ENCODE assay signal across 7 mouse cellular contexts in the genomic region with DNA sequence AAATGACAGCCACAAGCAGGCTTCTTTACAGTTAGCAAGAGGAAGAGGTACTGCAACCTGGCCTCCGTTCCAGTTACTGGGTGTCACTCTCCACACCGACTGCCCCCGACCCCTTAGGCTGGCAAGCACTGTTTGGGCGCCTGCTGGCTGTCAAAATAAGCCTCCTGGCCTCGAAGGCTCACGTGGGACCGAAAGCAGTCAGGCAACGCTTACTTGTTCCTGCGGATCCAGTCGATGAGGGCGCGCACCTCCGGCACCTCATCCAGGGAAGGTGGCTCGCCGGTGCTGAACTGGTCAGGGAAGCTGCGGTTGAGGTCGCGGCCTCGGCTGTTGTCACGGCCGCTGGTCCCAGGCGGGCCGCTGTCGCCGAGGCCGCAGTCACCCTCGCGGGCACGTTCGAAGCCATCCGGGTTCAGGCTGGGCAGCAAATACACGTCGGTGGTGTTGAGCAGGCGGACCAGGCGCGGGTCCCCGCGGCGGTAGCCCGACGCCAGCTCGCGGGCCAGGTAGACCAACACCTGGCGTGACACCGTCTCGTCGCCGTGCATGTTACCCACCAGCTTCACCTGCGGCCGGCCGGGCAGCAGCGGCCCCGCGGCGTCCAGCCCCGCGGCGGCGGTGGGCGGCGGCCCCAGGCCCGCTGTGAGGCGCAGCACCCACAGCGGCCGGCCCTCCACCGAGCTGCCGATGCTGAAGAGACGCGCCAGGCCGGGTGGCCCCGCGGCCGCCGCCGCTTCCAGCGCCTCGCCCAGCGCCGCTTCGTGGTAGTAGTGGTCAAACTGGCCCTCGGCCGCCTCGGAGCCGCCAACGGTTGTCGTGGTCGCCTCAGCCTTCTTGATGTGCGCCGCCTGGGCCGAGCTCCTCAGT. TPM values are rescaled to one million over a fixed set of nuclear protein-coding genes. Genes with fewer than 3 reads are reported as not detected.
DNase-seq lines count a peak whose midpoint lies in the region; ATAC-seq and TF ChIP-seq lines count a peak whose summit lies in the region.

No protein-coding gene starts in this region.

- peak overlapping the region; percentile 60 for H3K27ac ChIP-seq in CH12.LX (ENCODE audit: insufficient read depth, low read depth)
- peak overlapping the region; percentile 91 for H3K27ac ChIP-seq in limb, embryonic 10.5 days
- H3K27ac ChIP-seq in midbrain, embryonic 11.5 days (ENCODE audit: low read depth, low read length): peak overlapping the region; percentile 73
- peak overlapping the region; percentile 79 for H3K27ac ChIP-seq in stomach, embryonic 14.5 days (ENCODE audit: low read length)

- dilution Hi-C loops in CH12.LX (cut with MboI; ENCODE audit: extremely low pct_ligation_motif_present, extremely low pct_unique_long_range_greater_than_20kb, low sequenced_read_pairs): no loop called here

- H3K79me2 ChIP-seq in CH12.LX (replicated peaks; ENCODE audit: control insufficient read depth, extremely low read depth, insufficient read depth, poor library complexity, severe bottlenecking): no peaks in the 10 kb centered on the region; the same call in none of the 2 replicates

- peaks cover 29% of the 10 kb centered on the region for H3K27me3 ChIP-seq in CH12.LX (replicated peaks)
- no peaks in the 10 kb centered on the region for H3K27me3 ChIP-seq in limb, embryonic 10.5 days (ENCODE audit: low read depth, poor library complexity, severe bottlenecking)
- H3K27me3 ChIP-seq in midbrain, embryonic 11.5 days (ENCODE audit: control insufficient read depth, insufficient read depth, low read length): no peaks in the 10 kb centered on the region
- H3K27me3 ChIP-seq in stomach, embryonic 14.5 days (ENCODE audit: control insufficient read depth, insufficient read depth, low read length): no peaks in the 10 kb centered on the region

- peak overlapping the region; percentile 42 to 68 (median 68) for H3K4me3 ChIP-seq in CH12.LX (replicated peaks in 1 of 3; ENCODE audit: low read depth in 2 of 3, low read length in 2 of 3, poor library complexity in 1 of 3)
- H3K4me3 ChIP-seq in limb, embryonic 10.5 days: peak overlapping the region; percentile 95
- H3K4me3 ChIP-seq in midbrain, embryonic 11.5 days (ENCODE audit: low read depth, low read length): peak overlapping the region; percentile 87
- H3K4me3 ChIP-seq in stomach, embryonic 14.5 days (ENCODE audit: low read depth, low read length): peak overlapping the region; percentile 79

- DNase-seq in CH12.LX (ENCODE audit: extremely low read depth): peak; percentile 63
- DNase-seq in WW6 (ENCODE audit: low read depth, low spot score): peak; percentile 34
- DNase-seq in embryo, embryonic 9.5 days (ENCODE audit: extremely low spot score): peak; percentile 40
- DNase-seq in heart, postnatal 10 days: peak; percentile 46 to 53
- DNase-seq in limb, embryonic 10.5 days (ENCODE audit: low spot score): peak; percentile 61
- DNase-seq in midbrain, embryonic 11.5 days (ENCODE audit: low spot score, missing footprints): peak; percentile 94

- intact Hi-C loops in heart, postnatal 10 days (cut with DNase I): loop anchor here (2.0 kb wide), 1 partner anchor 49 kb away; no protein-coding TSS in a partner anchor

- WGBS in limb, embryonic 10.5 days: under 1% methylated on average over 90 of the region's 90 CpGs
- WGBS in midbrain, embryonic 11.5 days: under 1% methylated on average over 90 of the region's 90 CpGs
- WGBS in stomach, embryonic 14.5 days: under 1% methylated on average over 89 of the region's 90 CpGs

- ATAC-seq in midbrain, embryonic 11.5 days (ENCODE audit: low FRiP score): peak; percentile 83
- ATAC-seq in stomach, embryonic 14.5 days (ENCODE audit: insufficient number of reproducible peaks, insufficient read depth, low FRiP score, low read depth): peak; percentile 56

- no peak for TF ChIP-seq CTCF in CH12.LX (conservative IDR thresholded peaks at IDR 0.05 in 1 of 2, IDR thresholded peaks at IDR 0.05 in 1 of 2; ENCODE audit: low read depth in 2 of 2, low read length in 2 of 2)

- H3K9me3 ChIP-seq in CH12.LX (replicated peaks; ENCODE audit: low read length): peaks cover 13% of the 10 kb centered on the region
- no peaks in the 10 kb centered on the region for H3K9me3 ChIP-seq in limb, embryonic 10.5 days (replicated peaks)
- H3K9me3 ChIP-seq in midbrain, embryonic 11.5 days (ENCODE audit: control insufficient read depth, low read length): no peaks in the 10 kb centered on the region; the same call in 1 of the 2 replicates
- no peaks in the 10 kb centered on the region for H3K9me3 ChIP-seq in stomach, embryonic 14.5 days (ENCODE audit: control insufficient read depth, low read depth, low read length)

- no peaks in the 10 kb centered on the region for H3K36me3 ChIP-seq in CH12.LX (replicated peaks in 1 of 2; ENCODE audit: control insufficient read depth in 1 of 2, insufficient read depth in 1 of 2, low read length in 1 of 2)
- no peaks in the 10 kb centered on the region for H3K36me3 ChIP-seq in limb, embryonic 10.5 days
- no peaks in the 10 kb centered on the region for H3K36me3 ChIP-seq in midbrain, embryonic 11.5 days (ENCODE audit: control insufficient read depth, insufficient read depth, low read length)
- H3K36me3 ChIP-seq in stomach, embryonic 14.5 days (ENCODE audit: control insufficient read depth, insufficient read depth, low read length): no peaks in the 10 kb centered on the region

- in situ Hi-C loops in CH12.LX (cut with MboI; ENCODE audit: low pct_ligation_motif_present, low pct_unique_long_range_greater_than_20kb, low sequenced_read_pairs): no loop called here

- no peak for TF ChIP-seq POLR2A in CH12.LX (IDR thresholded peaks at IDR 0.05; ENCODE audit: low read depth, low read length)

- peak overlapping the region; percentile 58 for H3K9ac ChIP-seq in CH12.LX (ENCODE audit: insufficient read depth, low read depth)
- peak overlapping the region; percentile 86 for H3K9ac ChIP-seq in midbrain, embryonic 11.5 days (ENCODE audit: low read length)
- H3K9ac ChIP-seq in stomach, embryonic 14.5 days (replicated peaks; ENCODE audit: low read depth, low read length): peak overlapping the region; percentile 87

- peaks cover 3 to 36% of the 10 kb centered on the region in 2 experiments for H3K4me1 ChIP-seq in CH12.LX (ENCODE audit: control insufficient read depth in 1 of 2, insufficient read depth in 2 of 2)
- peaks cover 29% of the 10 kb centered on the region for H3K4me1 ChIP-seq in limb, embryonic 10.5 days
- peaks cover 13% of the 10 kb centered on the region for H3K4me1 ChIP-seq in midbrain, embryonic 11.5 days (ENCODE audit: control insufficient read depth, insufficient read depth, low read length)
- H3K4me1 ChIP-seq in stomach, embryonic 14.5 days (ENCODE audit: control insufficient read depth, insufficient read depth, low read length): peaks cover 20% of the 10 kb centered on the region

- TF ChIP-seq EP300 in CH12.LX (IDR thresholded peaks at IDR 0.05; ENCODE audit: low read length): no peak

- no peak for TF ChIP-seq RAD21 in CH12.LX (IDR thresholded peaks at IDR 0.05; ENCODE audit: low read depth, low read length)

- H3K4me2 ChIP-seq in CH12.LX (ENCODE audit: insufficient read depth, low read depth, poor library complexity, severe bottlenecking): peak overlapping the region; percentile 62
- H3K4me2 ChIP-seq in midbrain, embryonic 11.5 days: peak overlapping the region; percentile 95
- H3K4me2 ChIP-seq in stomach, embryonic 14.5 days (replicated peaks; ENCODE audit: low read depth, low read length): peak overlapping the region; percentile 97

TF ChIP-seq in CH12.LX, 34 proteins besides CTCF, POLR2A, EP300 and RAD21:
- TF ChIP-seq UBTF (IDR thresholded peaks at IDR 0.05; ENCODE audit: low read depth, low read length): 0 out of 2 replicates have a peak, but pooled peaks have one; percentile 42
- TF ChIP-seq MXI1 (IDR thresholded peaks at IDR 0.05; ENCODE audit: low read depth, low read length): no peak; the same call in 1 of the 2 replicates
TF ChIP-seq in CH12.LX: peak in this region for 1.

RNA-seq across cellular contexts. Expression of a gene that starts 0.6 kb away (rescaled TPM):
- total RNA-seq in CH12.LX (2012; rRNA removed) (11.2 and 20.0 TPM in 2 replicates), CH12.LX (2014; rRNA removed) (28.5 and 31.5 TPM in 2 replicates)
- polyA plus RNA-seq in CH12.LX (2012; ENCODE audit: insufficient read length, low read depth): 23.1 and 27.7 TPM in 2 replicates
- total RNA-seq in heart, postnatal 10 days (2021): 10 to 100 TPM; 66.5 to 71.9 TPM
- 6.8 and 9.2 TPM in 2 replicates for polyA plus RNA-seq in limb, embryonic 10.5 days (2016; fragmentation: Nextera tagmentation; extraction: Ambion mirVana)
- polyA plus RNA-seq in midbrain, embryonic 11.5 days (2014; fragmentation: Nextera tagmentation; extraction: Ambion mirVana): 14.4 and 16.5 TPM in 2 replicates
- 21.1 and 24.3 TPM in 2 replicates for polyA plus RNA-seq in stomach, embryonic 14.5 days (2014; fragmentation: Nextera tagmentation; extraction: Ambion mirVana)

RNA-seq across cellular contexts. Expression of a gene that starts 55.7 kb away (rescaled TPM):
- not detected in 2 replicates for total RNA-seq in CH12.LX (2012; rRNA removed)
- not detected in 2 replicates for total RNA-seq in CH12.LX (2014; rRNA removed)
- not detected in 2 replicates for polyA plus RNA-seq in CH12.LX (2012; ENCODE audit: insufficient read length, low read depth)
- under 1 TPM; 0.24 to 0.55 TPM for total RNA-seq in heart, postnatal 10 days (2021)
- 0.10 and 0.14 TPM in 2 replicates for polyA plus RNA-seq in limb, embryonic 10.5 days (2016; fragmentation: Nextera tagmentation; extraction: Ambion mirVana)
- not detected in 2 replicates for polyA plus RNA-seq in midbrain, embryonic 11.5 days (2014; fragmentation: Nextera tagmentation; extraction: Ambion mirVana)
- polyA plus RNA-seq in stomach, embryonic 14.5 days (2014; fragmentation: Nextera tagmentation; extraction: Ambion mirVana): not detected in 2 replicates

Comparison
In these comparisons a context has a peak if more than half of its experiments do, and no peak if none do; other contexts are left out.
1. Peak in every context shown above with its lines: DNase-seq, ATAC-seq, H3K4me3 ChIP-seq and H3K27ac ChIP-seq.
2. DNase-seq: peak in every context shown above with its lines; median percentile 94 in midbrain, embryonic 11.5 days; 63 in CH12.LX; 61 in limb, embryonic 10.5 days; 50 in heart, postnatal 10 days; 40 in embryo, embryonic 9.5 days; 34 in WW6.